Mouse (Mus musculus) common myeloid progenitor, adult 5-6 weeks (primary cell): Measurements from ENCODE around the gene Atpaf1. TPM values are rescaled to one million over a fixed set of nuclear protein-coding genes. Genes with fewer than 3 reads are reported as not detected.

Experiments
- ATAC-seq: replicated peaks from 2 replicates; pipeline ENCODE4 v1.8.0; 2016; ENCODE audit warnings: low read depth, mild to moderate bottlenecking, moderate TSS enrichment, inconsistent platforms; ENCODE audit not compliant: poor library complexity, severe bottlenecking
- total RNA-seq: library from RNA; stranded (forward); fragments of 200-1000, 187-1606 nt; gene quantifications from 2 replicates; pipeline ENCODE4 v1.2.3, GENCODE M21; 2017

Gene Atpaf1
- total RNA-seq, 1 experiment from 2014 or later: 17.4 TPM

- no peak for ATAC-seq
Measured at GRCm38 (mm10) chr4:115795360-115795759, 10.7 kb downstream of the Atpaf1 start.

- no peak for ATAC-seq
Measured at GRCm38 (mm10) chr4:115799981-115800380, 15.4 kb downstream of the Atpaf1 start.

- ATAC-seq: no peak
Measured at GRCm38 (mm10) chr4:115812326-115812725, 27.7 kb downstream of the Atpaf1 start.

- no peak for ATAC-seq
Measured at GRCm38 (mm10) chr4:115815606-115816005, 31.0 kb downstream of the Atpaf1 start.

- no peak for ATAC-seq
Measured at GRCm38 (mm10) chr4:115820199-115820598, 35.6 kb downstream of the Atpaf1 start.

GRCm38 (mm10) chr4:115820944-115821343 is 36.3 kb downstream of the Atpaf1 start:
- no peak for ATAC-seq

- ATAC-seq: no peak
Measured at GRCm38 (mm10) chr4:115821431-115821830, 36.8 kb downstream of the Atpaf1 start.

GRCm38 (mm10) chr4:115821928-115822327 is 37.3 kb downstream of the Atpaf1 start:
- ATAC-seq: peak; percentile 31; the same call in 1 of the 2 replicates

GRCm38 (mm10) chr4:115824178-115824577 is 39.6 kb downstream of the Atpaf1 start:
- ATAC-seq: peak; percentile 27

- ATAC-seq: no peak
Measured at GRCm38 (mm10) chr4:115825271-115825670, 40.7 kb downstream of the Atpaf1 start.

GRCm38 (mm10) chr4:115827066-115827465 is 42.5 kb downstream of the Atpaf1 start:
- no peak for ATAC-seq

- ATAC-seq: peak; percentile 10
Measured at GRCm38 (mm10) chr4:115827535-115827887, 42.9 kb downstream of the Atpaf1 start.

- ATAC-seq: peak; percentile 69
Measured at GRCm38 (mm10) chr4:115827888-115828571, 43.4 kb downstream of the Atpaf1 start, which contains the start of gene Mob3c. Gene Mob3c, plus strand, starts transcription at chr4:115828092.

- ATAC-seq: no peak
Measured at GRCm38 (mm10) chr4:115828572-115828902, 43.9 kb downstream of the Atpaf1 start.

GRCm38 (mm10) chr4:115830491-115830890 is 45.9 kb downstream of the Atpaf1 start:
- no peak for ATAC-seq

- ATAC-seq: no peak
Measured at GRCm38 (mm10) chr4:115831221-115831620, 46.6 kb downstream of the Atpaf1 start.

GRCm38 (mm10) chr4:115832040-115832439 is 47.4 kb downstream of the Atpaf1 start:
- no peak for ATAC-seq

- ATAC-seq: no peak
Measured at GRCm38 (mm10) chr4:115835576-115835975, 51.0 kb downstream of the Atpaf1 start.

- ATAC-seq: peak; percentile 31
Measured at GRCm38 (mm10) chr4:115838196-115838595, 53.6 kb downstream of the Atpaf1 start.

- peak; percentile 94 for ATAC-seq
Measured at GRCm38 (mm10) chr4:115838696-115839641, 54.4 kb downstream of the Atpaf1 start, which contains the start of gene Mknk1. Gene Mknk1, plus strand, starts transcription at chr4:115839198.

- ATAC-seq: no peak
Measured at GRCm38 (mm10) chr4:115839956-115840355, 55.3 kb downstream of the Atpaf1 start.
